Mouse (Mus musculus) thymus, adult 2 months (tissue): ENCODE results near the gene Stip1.

ENCODE experiments used
- CTCF ChIP-seq: fragments of 200-500 bp; IDR thresholded peaks from 2 replicates; pipeline ENCODE4 v1.5.1; 2012; ENCODE audit warnings: mild to moderate bottlenecking, control low read depth, low read length, moderate library complexity, borderline replicate concordance; ENCODE audit not compliant: control insufficient read depth, poor library complexity, insufficient read depth; ENCODE audit errors: extremely low read depth
- POLR2A ChIP-seq: fragments of 200-500 bp; IDR thresholded peaks from 2 replicates; pipeline ENCODE4 v1.6.1; 2012; ENCODE audit warnings: mild to moderate bottlenecking, low read length, control low read depth, moderate library complexity; ENCODE audit not compliant: control insufficient read depth, poor library complexity, insufficient read depth; ENCODE audit errors: extremely low read depth

GRCm38 (mm10) chr19:7019191-7019590 lies 20.6 kb downstream of the Stip1 start, which contains the start of gene Fermt3:
- TF ChIP-seq POLR2A (peak; percentile 68; the same call in 1 of the 2 replicates), CTCF (no peak)
